Mouse (Mus musculus) heart, adult 2 months (tissue): ENCODE measurements around the gene Abcc10. TPM values are rescaled to one million over a fixed set of nuclear protein-coding genes. Genes with fewer than 3 reads are reported as not detected.
A peak's percentile ranks its signal among the peaks of the same experiment; 100 is the strongest.

Experiments
- DNase-seq, 2 experiments: peaks; one replicate each; pipeline ENCODE4 v3.0.0; 2021
- H3K27ac ChIP-seq: fragments of 200-600 bp; 2 replicates; pipeline ENCODE4 v1.8.1; 2022
- H3K27me3 ChIP-seq: fragments of 200-500 bp; 2 replicates; pipeline ENCODE4 v1.6.1; 2012; ENCODE audit warnings: mild to moderate bottlenecking, low read length, inconsistent platforms, mixed read lengths; ENCODE audit not compliant: control insufficient read depth, insufficient read depth
- H3K36me3 ChIP-seq: fragments of 200-500 bp; 2 replicates; pipeline ENCODE4 v1.6.1; 2012; ENCODE audit warnings: low read length, inconsistent platforms; ENCODE audit not compliant: control insufficient read depth, insufficient read depth
- H3K4me1 ChIP-seq: fragments of 200-500 bp; 2 replicates; pipeline ENCODE4 v1.6.1; 2011; ENCODE audit warnings: low read length; ENCODE audit not compliant: control insufficient read depth, insufficient read depth
- H3K4me3 ChIP-seq: fragments of 200-600 bp; 2 replicates; pipeline ENCODE4 v1.8.1; 2022
- H3K79me2 ChIP-seq: fragments of 200-500 bp; replicated peaks from 2 replicates; pipeline ENCODE4 v1.6.1; 2012; ENCODE audit warnings: mild to moderate bottlenecking, inconsistent platforms, low read length, moderate library complexity, mixed read lengths; ENCODE audit not compliant: control insufficient read depth, insufficient read depth
- H3K9ac ChIP-seq: fragments of 200-500 bp; 2 replicates; pipeline ENCODE4 v1.6.1; 2012; ENCODE audit warnings: low read depth, mild to moderate bottlenecking, control low read depth, inconsistent platforms, low read length, mixed read lengths
- CTCF ChIP-seq: fragments of 200-600 bp; IDR thresholded peaks from 2 replicates; pipeline ENCODE4 v1.8.1; 2022; ENCODE audit warnings: antibody characterized with exemption, mild to moderate bottlenecking, moderate library complexity
- EP300 ChIP-seq: fragments of 200-500 bp; IDR thresholded peaks from 2 replicates; pipeline ENCODE4 v1.6.1; 2011; ENCODE audit warnings: low read depth, low read length, control low read depth; ENCODE audit not compliant: insufficient read depth
- POLR2A ChIP-seq: fragments of 200-500 bp; IDR thresholded peaks from 2 replicates; pipeline ENCODE4 v1.6.1; 2011; ENCODE audit warnings: mild to moderate bottlenecking, low read depth, low read length, control low read depth; ENCODE audit not compliant: insufficient read depth
- WGBS: fragments of 180-500 bp; shearing (Covaris S2); methylation state at CpG from one replicate; pipeline ENCODE4 v1.1.7; 2018; 5-methylcytosine and 5-hydroxymethylcytosine counted together
- intact Hi-C: fragments of 180-260 bp; cut with DNase I; formaldehyde crosslinking; loops from one replicate; pipeline ENCODE4 v1.15.1; 2025
- long read RNA-seq: library from polyadenylated mRNA; stranded (forward); transcript quantifications from one replicate; pipeline ENCODE4 v2.0.0, GENCODE M21; 2021
- polyA plus RNA-seq: library from polyadenylated mRNA; depleted of rRNA; stranded (reverse); fragments of >200 nt; gene quantifications from 2 replicates; pipeline ENCODE4 v1.2.3, GENCODE M21; 2012; rRNA removed
- total RNA-seq, 2 experiments: library from RNA; stranded (reverse); gene quantifications; 2 replicates each; pipeline ENCODE4 v1.2.3; 2021

Gene Abcc10
- total RNA-seq = 1 to 10 TPM; 3.9 to 4.0 TPM
- polyA plus RNA-seq = 9.1 and 13.4 TPM in 2 replicates
- long read RNA-seq, full-length matches to known transcripts = 5 of 7 reads
- long read RNA-seq, partial matches to known transcripts = 0 of 7 reads
- long read RNA-seq, other reads (novel, unspliced or antisense) = 2 of 7 reads

GRCm38 (mm10) chr17:46327906-46328534 lies at the start of gene Abcc10:
Gene Abcc10, minus strand, starts transcription at chr17:46328352.
- Histone ChIP-seq H3K4me1 (no peaks in the 10 kb centered on the region), H3K36me3 (no peaks in the 10 kb centered on the region), H3K27me3 (no peaks in the 10 kb centered on the region), H3K27ac (peak within 1 kb of the TSS; percentile 90), H3K9ac (peak within 1 kb of the TSS; percentile 95), H3K4me3 (peak within 1 kb of the TSS; percentile 83), H3K79me2 (no peaks in the 10 kb centered on the region)
- 1% methylated on average over 40 of the region's 40 CpGs for WGBS
- intact Hi-C loops = loop anchor here (2.0 to 10.0 kb wide), 2 partner anchors 55 to 377 kb away; partner anchors contain the start of genes Ppp2r5d and Zfp318
- DNase-seq = peak; percentile 97 to 98
- TF ChIP-seq CTCF (peak; percentile 60), EP300 (peak; percentile 30; the same call in 1 of the 2 replicates), POLR2A (peak; percentile 94)

- TF ChIP-seq CTCF (peak; percentile 76), EP300 (no peak), POLR2A (no peak)
- Histone ChIP-seq H3K79me2 (no peaks in the 10 kb centered on the region), H3K36me3 (no peaks in the 10 kb centered on the region), H3K4me1 (no peaks in the 10 kb centered on the region), H3K9ac (no peak overlapping the region), H3K27ac (no peak overlapping the region), H3K27me3 (no peaks in the 10 kb centered on the region), H3K4me3 (no peak overlapping the region)
- intact Hi-C loops = loop anchor here (5.0 kb wide), 1 partner anchor 141 kb away; no protein-coding TSS in a partner anchor
- 61% methylated on average over 3 of the region's 3 CpGs for WGBS
- peak in 1 of 2 experiments; percentile 18 for DNase-seq
Observed at GRCm38 (mm10) chr17:46371783-46372182, 43.6 kb upstream of the Abcc10 start.

DNA sequence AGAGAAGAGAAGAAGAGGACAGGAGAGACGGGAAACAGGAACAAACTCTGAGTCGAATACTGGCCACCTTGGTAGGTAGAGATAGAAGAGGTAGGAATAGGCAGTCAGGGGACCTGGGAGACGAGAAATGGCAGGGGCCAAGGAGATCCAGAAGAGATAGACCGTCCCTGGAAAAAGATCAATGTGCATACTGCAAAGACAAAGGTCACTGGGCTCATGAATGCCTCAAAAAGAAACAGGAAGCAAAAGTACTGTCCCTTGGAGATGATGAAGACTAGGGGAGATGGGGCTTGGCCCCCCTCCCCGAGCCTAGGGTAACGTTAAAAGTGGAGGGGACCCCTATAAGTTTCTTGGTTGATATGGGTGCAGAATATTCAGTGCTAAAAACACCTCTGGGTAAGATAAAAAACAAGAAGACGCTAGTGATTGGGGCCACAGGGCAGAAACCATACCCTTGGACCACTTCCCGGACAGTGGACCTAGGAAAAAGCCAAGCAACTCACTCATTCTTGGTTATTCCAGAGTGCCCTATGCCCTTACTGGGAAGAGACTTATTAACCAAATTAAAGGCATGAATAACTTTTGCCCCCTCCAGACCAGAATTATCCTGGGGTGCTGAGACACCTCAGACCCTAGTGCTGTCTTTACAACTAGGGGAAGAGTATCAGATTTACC lies 23.0 kb upstream of the Abcc10 start:
- no peak overlapping the region for H3K27ac ChIP-seq
- DNase-seq = no peak
- no peaks in the 10 kb centered on the region for H3K36me3 ChIP-seq
- intact Hi-C loops = no loop called here
- no peaks in the 10 kb centered on the region for H3K79me2 ChIP-seq
- H3K4me1 ChIP-seq = no peaks in the 10 kb centered on the region
- TF ChIP-seq CTCF = no peak
- TF ChIP-seq POLR2A = no peak
- TF ChIP-seq EP300 = no peak
- no peak overlapping the region for H3K9ac ChIP-seq
- no peak overlapping the region for H3K4me3 ChIP-seq
- WGBS = 83% methylated on average over 8 of the region's 8 CpGs
- H3K27me3 ChIP-seq = no peaks in the 10 kb centered on the region

GRCm38 (mm10) chr17:46341208-46341607 lies 13.1 kb upstream of the Abcc10 start:
- no peak for DNase-seq
- intact Hi-C loops = no loop called here
- Histone ChIP-seq H3K79me2 (no peaks in the 10 kb centered on the region), H3K4me3 (no peak overlapping the region), H3K27ac (no peak overlapping the region), H3K4me1 (no peaks in the 10 kb centered on the region), H3K36me3 (no peaks in the 10 kb centered on the region), H3K9ac (no peak overlapping the region), H3K27me3 (0 out of 2 replicates have a peak, but pooled peaks cover 2% of the 10 kb centered on the region)
- 30% methylated on average over 7 of the region's 7 CpGs for WGBS
- TF ChIP-seq POLR2A (no peak), EP300 (no peak), CTCF (no peak)

GRCm38 (mm10) chr17:46336475-46336874 lies 8.3 kb upstream of the Abcc10 start:
- TF ChIP-seq EP300 = no peak
- no peak for TF ChIP-seq POLR2A
- peak; percentile 58 for TF ChIP-seq CTCF
- no peak for DNase-seq
- WGBS = 28% methylated on average over 5 of the region's 5 CpGs
- no peak overlapping the region for H3K4me3 ChIP-seq
- intact Hi-C loops = no loop called here
- no peaks in the 10 kb centered on the region for H3K4me1 ChIP-seq
- H3K27ac ChIP-seq = no peak overlapping the region
- no peaks in the 10 kb centered on the region for H3K27me3 ChIP-seq
- H3K36me3 ChIP-seq = no peaks in the 10 kb centered on the region
- H3K79me2 ChIP-seq = no peaks in the 10 kb centered on the region
- H3K9ac ChIP-seq = no peak overlapping the region

GRCm38 (mm10) chr17:46328723-46329122 lies 571 bp upstream of the Abcc10 start:
- H3K4me1 ChIP-seq = no peaks in the 10 kb centered on the region
- intact Hi-C loops = loop anchor here (2.0 to 10.0 kb wide), 2 partner anchors 54 to 376 kb away; partner anchors contain the start of genes Ppp2r5d and Zfp318
- no peaks in the 10 kb centered on the region for H3K79me2 ChIP-seq
- no peak for DNase-seq
- 76% methylated on average over 6 of the region's 6 CpGs for WGBS
- TF ChIP-seq CTCF (no peak), POLR2A (no peak), EP300 (no peak)
- H3K4me3 ChIP-seq = no peak overlapping the region
- no peaks in the 10 kb centered on the region for H3K27me3 ChIP-seq
- H3K9ac ChIP-seq = no peak overlapping the region
- H3K36me3 ChIP-seq = no peaks in the 10 kb centered on the region
- H3K27ac ChIP-seq = peak overlapping the region; percentile 90
